Mouse (Mus musculus): ENCODE results near the gene Usp12.

The Usp12 gene

DNA sequence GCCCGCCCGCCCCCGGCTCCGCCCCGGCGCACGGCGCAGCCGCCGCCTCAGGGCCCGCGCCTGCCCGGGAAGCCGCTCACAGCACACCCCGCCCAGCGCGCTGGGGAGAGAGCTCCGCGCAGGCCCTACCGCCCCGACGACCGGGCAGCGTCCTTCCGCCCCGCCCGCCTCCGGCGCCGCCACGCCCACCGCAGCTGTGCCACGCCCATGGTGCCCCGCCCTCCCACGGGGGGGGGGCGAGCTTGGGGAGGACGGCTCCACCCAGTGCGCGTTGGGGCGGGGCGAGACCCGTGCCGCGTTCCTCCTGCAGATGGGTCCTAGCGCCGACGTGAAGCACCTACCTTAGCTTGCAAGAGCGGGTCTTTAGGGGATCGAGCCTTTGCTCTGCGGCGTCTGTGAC, at the start of gene Usp12:
TSS of gene Usp12 (minus strand) at position 154 of the 400 bp plus-strand sequence.
- peak; percentile 97 for DNase-seq (ENCODE audit: low spot score)

- no peak for DNase-seq (ENCODE audit: low spot score)
These were observed 49.6 kb upstream of the Usp12 start for GRCm38 (mm10) chr5:146844301-146844941.

DNA sequence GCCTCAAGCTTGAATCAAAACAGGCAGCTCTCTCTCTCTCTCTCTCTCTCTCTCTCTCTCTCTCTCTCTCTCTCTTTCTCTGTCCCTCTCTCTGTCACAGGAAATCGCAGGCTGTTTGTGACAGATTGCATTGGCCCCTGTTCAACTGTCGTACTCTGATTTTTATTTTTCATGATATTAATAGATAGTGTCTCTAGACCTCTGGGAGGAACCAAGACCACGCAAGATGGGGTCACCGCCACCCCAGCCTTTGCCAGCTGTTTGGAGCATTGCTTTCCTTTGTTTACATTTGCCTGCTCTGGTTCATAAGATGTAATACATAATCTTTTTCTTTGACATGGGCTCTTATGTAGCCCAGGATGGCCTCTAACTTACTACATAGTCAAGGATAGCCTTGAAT, 47.2 kb upstream of the Usp12 start:
- DNase-seq (ENCODE audit: low spot score): no peak

- DNase-seq (ENCODE audit: low spot score): no peak
These were observed 46.5 kb upstream of the Usp12 start for GRCm38 (mm10) chr5:146841301-146841700.

- DNase-seq (ENCODE audit: low spot score): no peak
These were observed 45.6 kb upstream of the Usp12 start for GRCm38 (mm10) chr5:146840422-146840821.

DNA sequence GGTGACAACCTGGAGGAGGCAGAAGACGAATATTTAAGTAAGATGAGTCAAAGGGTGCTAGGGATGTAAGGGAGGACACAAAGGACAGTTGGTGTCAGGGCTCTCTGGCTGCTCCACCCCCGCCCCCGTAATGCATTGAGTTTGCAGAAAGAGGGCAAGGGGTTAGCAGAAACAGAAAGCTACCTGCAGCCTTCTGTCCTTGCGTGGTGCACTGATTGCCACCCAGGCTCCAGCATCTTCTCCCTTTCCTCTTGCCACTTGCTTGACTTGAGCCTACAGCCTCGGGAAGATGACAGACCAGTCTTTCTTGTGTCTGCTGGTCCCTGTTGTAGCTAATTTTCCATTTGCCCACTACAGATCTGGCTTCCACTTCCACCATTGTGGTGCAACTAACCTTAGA, 45.0 kb upstream of the Usp12 start:
- no peak for DNase-seq (ENCODE audit: low spot score)

- no peak for DNase-seq (ENCODE audit: low spot score)
These were observed 44.2 kb upstream of the Usp12 start for GRCm38 (mm10) chr5:146838836-146839648.

- no peak for DNase-seq (ENCODE audit: low spot score)
These were observed 43.3 kb upstream of the Usp12 start for GRCm38 (mm10) chr5:146837967-146838720.

DNA sequence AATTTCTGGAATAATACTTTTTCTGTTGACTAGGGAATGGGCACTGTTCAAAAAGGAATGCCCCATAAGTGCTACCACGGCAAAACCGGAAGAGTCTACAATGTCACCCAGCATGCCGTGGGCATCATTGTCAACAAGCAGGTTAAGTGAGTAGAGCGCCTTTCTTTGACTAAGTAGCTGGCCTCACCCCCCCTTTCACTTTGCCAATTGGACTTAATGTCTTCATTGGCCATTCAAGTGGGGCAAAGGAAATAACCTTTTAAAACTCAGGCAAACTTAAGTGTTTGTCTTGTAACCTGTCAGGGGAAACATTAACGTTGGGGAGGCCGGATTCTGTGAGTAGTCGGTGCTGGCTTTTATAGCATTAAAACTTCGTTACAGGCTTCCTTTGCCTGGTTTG, 40.2 kb upstream of the Usp12 start:
- no peak for DNase-seq (ENCODE audit: low spot score)

GRCm38 (mm10) chr5:146833673-146834201, 38.9 kb upstream of the Usp12 start:
- DNase-seq (ENCODE audit: low spot score): no peak

DNA sequence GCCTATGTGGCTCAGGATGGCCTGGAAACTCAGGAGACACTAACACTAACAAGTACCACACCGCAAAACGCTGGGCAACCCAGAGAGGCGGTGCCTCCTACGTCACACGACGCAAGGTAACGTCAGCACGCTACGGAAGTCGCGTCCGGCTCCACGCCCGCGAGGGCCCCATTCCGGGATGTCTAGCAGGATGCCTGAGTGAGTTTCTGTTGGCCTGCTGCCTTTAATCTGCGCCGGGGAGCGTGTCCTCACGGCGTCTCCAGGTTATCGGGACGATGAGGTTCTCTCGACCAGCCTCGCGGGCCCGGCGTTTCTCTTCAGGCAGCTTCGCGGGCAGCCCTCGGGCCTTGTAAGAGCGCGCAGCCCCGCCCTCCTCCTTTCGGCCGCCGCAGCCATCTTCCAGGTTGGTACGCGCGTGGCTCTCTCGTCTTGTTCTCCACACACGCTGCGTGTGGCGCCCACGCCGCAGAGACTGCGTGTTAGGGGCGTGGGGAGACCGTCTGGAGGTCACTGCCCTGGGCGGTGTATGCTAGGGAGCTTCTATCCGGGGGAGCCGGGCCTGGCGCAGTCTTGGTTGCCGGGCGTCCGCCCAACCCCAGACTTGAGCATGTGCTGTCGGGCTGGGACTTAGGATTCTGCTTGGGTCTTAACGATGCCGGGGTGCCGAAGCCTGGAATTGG, 38.1 kb upstream of the Usp12 start, which contains the start of gene Rpl21:
TSS of gene Rpl21 (plus strand) at position 122 of the 680 bp plus-strand sequence.
- DNase-seq (ENCODE audit: low spot score): peak; percentile 94

DNA sequence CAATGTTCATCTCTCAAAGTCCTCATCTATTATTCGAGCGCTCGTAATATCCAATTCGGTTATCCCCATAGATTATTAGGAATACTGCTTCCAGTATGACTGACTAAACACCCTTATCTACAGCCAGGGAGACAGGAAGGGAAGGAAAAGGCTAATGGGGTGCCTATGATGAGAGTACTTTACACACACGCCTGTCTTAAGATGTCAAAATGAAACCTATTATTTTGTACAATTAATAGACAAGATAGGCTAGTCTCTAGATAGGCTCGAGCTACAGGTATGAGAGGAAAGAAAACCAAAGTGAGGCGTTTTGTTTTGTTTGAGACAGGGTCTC, 37.6 kb upstream of the Usp12 start:
- no peak for DNase-seq (ENCODE audit: low spot score)

- no peak for DNase-seq (ENCODE audit: low spot score)
These were observed 34.7 kb upstream of the Usp12 start for GRCm38 (mm10) chr5:146829528-146829927.

GRCm38 (mm10) chr5:146823005-146823404, 28.2 kb upstream of the Usp12 start:
- DNase-seq (ENCODE audit: low spot score): no peak

DNA sequence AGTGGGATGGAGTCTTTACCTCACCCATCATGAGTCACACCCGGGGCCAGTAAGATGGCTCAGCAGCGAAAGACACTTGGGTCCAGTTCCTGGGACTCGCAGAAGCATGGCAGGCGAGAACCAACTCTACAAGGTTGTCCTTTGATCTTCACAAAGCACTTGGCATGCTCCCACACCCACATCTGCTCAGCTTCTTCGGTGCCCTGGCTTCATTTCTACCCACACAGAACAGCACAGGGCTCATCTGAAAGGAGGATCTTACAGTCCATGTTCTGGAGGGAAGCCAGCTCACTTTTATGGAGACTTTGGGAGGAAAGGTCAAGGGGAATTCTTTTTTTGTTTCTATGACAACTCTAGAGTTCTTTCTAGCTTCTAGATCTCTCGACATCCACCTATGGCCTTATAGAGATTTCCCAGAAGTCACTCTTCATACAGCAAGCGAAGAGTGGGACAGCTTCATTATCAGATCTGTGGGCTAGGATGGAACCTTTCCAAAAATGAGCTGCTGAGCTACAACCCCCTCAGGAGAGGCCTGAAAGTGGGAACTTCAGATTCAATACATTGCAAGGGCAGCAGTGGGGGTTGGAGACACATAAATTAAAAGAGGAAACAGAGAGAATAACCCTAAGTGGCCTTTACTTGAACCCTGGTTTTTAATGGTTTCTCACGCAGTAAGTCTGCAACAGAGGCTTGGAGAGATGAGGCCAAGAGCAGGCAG, 24.3 kb upstream of the Usp12 start:
- DNase-seq (ENCODE audit: low spot score): peak; percentile 25

GRCm38 (mm10) chr5:146817583-146817982, 22.8 kb upstream of the Usp12 start:
- DNase-seq (ENCODE audit: low spot score): no peak

- DNase-seq (ENCODE audit: low spot score): no peak
These were observed 20.6 kb upstream of the Usp12 start for GRCm38 (mm10) chr5:146815394-146815793.

DNA sequence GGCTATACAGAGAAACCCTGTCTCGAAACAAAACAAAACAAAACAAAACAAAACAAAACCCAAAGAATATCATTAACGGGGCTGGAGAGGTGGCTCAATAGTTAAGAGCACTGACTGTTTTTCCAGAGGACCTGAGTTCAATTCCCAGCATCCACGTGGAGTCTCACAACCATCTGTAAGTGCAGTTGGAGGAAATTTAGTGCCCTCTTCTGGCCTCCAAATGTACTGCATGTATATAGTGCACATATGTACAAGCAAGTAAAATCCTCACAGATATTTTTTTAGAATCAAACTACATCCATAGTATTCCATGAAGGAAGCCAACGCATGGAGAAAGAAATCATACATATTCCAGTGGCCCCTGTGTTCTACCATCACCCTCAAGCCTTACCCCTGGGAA, 18.6 kb upstream of the Usp12 start:
- DNase-seq (ENCODE audit: low spot score): no peak

GRCm38 (mm10) chr5:146812866-146813265, 18.1 kb upstream of the Usp12 start:
- no peak for DNase-seq (ENCODE audit: low spot score)

GRCm38 (mm10) chr5:146809951-146810350, 15.1 kb upstream of the Usp12 start:
- DNase-seq (ENCODE audit: low spot score): no peak

DNA sequence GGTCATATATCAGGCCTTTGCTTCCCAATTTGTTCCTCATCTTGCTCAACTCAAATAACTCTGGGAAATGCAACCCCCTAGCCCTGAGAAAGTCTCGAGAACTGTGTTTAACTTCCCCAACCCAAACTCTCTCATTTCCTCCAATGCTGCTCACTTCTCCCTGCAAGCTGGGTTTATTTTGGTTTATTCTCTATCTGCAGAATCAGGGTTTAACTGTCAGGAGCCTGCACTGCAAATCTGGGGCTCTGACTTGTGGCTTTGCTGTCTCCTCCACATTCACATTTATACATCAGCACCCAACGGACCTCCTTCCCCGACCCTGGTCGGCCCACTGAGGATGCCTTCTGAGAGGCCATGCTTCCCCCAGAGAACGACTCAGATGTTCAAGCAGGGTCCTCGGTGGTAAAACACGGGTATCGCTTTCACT, 11.2 kb upstream of the Usp12 start:
- no peak for DNase-seq (ENCODE audit: low spot score)

Measured in testis, postnatal 14 days (tissue).